Mouse (Mus musculus) kidney, postnatal 14 days (tissue): ENCODE measurements around the gene Cbln1.
A peak's percentile ranks its signal among the peaks of the same experiment; 100 is the strongest.

Experiments used
- DNase-seq: peaks from one replicate; pipeline ENCODE4 v3.0.0; 2022; ENCODE audit warnings: mixed read lengths

The Cbln1 gene

DNA sequence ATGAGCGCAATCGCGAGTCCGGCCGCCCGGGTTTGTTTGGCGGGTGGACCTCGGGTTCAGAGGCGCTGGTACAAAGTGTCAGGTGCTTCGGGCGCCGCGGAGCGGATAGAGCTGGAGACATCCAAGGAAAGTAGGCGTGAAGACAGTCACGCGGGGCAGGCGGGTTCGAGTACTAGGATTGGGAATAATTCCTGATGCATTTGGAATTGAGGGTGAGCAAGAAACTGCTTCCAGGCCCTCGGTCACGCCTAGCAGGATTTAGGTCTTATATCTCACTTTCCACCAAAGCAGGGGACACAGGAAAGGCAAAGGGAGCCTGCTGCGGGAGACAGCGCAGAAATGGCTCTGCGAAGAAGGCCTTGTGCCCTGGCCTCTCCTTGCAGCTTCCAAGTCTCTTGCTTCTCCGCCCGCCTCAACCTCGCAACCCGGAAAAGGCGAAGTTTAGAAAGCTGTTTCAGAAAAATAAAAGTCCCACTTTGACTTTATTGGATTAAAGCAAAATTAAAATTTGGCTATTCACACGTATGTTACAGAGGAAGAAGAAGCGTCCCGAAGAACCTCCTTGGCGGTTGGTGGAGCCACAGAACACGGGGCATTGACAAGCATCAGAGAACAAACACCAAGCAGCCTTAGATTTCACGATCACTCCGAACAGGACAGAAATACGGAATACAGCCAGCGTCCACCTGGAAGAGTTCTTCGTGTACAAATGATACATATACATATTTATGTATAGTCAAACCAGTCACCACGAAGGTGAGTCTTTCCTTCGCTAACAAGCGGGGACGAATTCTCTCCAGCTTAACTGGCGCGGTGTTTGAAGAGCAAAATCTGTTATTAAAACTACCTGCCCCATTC, 3.2 kb downstream of the Cbln1 start:
- DNase-seq, result peak; percentile 8

DNA sequence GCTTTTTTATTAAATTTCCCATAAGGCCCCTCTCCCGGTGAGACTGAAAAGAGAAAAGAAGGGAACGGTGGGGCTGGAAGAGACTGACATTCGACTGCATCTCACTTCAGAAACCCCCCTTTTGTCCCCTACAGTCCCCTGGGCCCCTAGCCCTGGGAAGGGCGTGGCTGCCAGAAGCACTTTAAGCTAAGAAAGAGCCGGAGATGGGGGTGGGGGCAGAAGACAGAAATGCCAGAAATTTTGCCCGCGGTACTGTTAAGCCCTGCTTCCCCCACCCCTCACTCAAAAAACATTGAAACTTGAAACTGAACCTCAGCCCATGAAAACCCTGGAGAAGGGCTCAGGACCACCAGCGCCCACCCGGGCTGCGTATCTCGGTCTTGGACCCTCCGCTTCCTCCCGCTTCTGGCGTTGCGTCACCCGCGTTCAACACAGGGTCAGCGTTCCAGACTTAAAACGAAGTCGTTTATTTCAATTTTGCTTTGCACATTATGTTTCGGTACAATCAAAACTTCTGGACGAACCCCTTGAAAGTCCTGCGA, 3.9 kb downstream of the Cbln1 start:
- DNase-seq, result no peak

DNA sequence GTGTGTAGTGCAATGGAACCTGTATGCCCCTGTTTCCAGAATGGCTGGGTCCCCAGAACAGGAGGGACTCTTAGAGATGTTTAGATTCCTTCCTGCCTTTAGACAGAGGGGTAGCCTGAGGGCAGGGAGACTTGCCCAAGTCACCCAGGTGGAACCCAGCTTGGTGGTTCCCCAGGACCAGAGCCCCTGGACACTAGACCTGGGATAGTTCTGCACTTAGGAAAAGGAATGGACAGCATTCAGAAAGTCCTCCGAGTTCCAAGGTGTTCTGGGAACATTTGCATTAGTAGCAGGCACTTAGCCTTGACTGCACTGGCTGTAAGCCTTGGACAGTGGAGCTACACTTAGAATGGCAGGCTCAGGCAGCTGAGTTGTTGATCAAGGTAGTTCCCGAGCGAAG, 4.5 kb downstream of the Cbln1 start:
- DNase-seq, result no peak

DNA sequence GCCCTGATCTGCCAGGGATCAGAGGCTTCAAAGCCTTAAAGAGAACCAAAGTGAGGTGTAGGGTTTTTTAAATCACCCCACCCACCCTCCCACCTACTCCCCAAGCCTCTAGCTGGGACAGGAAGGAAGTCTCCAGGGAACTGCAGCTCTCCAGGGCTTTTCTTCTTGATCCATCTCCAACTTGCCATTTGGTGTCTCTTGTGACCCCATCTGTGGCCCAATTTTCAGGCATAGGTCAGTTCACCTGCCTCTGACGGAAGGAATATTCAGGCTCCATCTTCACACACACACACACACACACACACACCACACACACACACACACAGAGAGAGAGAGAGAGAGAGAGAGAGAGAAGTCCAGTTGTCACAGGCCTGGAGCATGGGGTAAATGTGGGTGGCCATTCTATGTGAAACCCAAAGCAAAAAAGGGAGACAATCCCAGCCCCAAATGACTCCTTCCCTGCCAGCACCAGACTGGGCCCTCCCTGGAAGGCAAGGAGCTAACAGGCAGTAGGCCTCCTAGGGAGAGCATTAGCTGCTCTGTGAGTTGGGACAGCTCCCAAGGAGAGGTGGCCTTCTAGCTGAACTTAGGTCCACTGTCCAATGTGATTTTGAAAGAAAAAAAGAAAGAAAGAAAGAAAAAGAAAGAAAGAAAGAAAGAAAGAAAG, 5.3 kb downstream of the Cbln1 start:
- no peak for DNase-seq

DNA sequence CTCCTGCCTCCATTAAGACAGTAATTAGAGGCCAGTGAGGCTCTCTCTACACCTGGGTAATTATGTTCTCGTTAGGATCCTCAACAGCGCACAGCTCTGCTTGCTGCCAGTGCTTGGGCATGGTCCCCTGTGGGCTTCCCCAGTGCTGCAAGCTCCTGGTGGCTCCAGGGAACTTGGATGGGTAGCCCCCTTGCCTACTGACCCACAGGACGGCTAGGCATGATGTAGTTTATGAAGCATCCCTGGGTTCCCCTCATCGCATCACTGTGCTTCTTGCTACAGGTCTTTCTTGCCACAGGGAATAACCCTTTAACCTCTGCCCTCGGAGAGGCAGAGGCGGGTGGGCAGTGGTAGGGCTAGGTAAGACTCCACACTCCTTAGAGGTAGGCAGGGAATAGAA, 6.1 kb downstream of the Cbln1 start:
- no peak for DNase-seq

DNA sequence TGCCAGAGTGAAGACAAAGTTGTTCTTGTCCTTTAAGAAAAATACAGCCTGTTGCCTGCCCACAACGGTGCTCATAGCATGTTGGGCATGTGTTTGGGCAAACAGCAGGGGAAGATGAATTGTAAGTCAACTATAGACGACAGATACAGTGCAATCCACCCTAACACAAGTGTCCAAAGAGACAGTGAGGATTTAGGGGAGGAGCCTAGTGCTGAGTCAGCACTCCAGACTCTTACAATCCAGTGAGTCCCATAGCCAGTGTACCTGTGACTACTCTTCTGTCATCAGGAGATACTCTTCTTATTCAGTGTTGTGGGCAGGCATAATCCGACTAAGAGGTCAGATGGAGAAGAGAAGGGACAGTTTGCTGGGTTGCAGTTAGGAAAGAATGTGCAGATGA, 8.0 kb downstream of the Cbln1 start:
- no peak for DNase-seq

DNA sequence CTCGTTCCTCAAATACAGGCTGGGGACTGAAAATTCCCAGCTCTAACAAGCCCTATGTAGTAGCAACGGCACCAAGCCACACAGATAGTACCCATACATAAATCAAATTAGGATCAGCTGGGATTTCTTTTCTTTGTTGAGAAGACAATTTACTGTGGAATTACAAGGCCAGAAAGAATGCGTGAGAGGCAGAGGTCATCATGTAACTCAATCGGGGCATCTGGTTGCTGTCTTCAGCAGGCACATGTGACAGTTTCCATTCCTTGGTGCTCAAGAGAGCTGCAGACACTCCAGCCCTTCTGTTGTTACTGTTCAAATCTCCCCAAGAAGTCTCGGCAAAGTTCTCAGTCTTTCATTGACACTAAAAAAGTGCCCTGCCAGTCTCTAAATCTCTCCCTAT, 10.6 kb downstream of the Cbln1 start:
- DNase-seq, result no peak

DNA sequence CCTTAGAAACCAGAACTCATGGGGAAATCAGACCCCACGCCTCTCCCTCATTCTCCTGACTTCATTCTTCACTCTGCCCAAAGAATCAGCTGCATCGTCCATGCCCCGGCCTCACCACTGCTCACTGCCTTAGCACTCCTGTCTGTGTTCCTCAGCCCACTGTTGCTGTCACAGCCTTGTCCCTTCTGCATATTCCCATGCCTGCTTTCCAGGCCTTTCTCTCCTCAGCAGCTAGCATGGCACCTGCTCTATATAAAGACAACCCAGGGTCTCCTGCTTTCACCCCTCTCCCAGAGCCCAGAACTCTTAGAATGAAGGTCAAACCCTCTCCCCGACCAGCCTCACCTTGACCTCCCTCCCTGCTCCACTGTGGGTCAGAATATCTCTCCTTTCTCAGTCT, 15.5 kb downstream of the Cbln1 start:
- no peak for DNase-seq

DNA sequence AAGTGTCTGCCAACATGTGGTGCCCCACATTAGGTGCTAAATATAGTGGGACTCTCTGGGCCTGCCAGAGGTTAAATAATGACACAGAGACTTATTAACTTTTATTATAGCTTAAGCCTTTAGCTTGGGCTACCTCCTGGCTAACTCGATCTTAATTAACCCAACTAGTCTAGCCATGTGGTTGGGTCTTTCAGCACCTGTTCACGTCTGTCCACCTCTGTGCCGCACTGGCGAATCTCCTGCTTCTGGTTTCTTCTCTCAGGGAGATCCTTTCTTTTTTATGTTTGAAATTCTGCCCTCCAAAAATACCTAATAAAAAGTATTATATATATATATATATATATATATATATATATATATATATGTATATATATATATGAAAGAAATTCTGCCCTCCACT, 19.6 kb downstream of the Cbln1 start:
- no peak for DNase-seq

DNA sequence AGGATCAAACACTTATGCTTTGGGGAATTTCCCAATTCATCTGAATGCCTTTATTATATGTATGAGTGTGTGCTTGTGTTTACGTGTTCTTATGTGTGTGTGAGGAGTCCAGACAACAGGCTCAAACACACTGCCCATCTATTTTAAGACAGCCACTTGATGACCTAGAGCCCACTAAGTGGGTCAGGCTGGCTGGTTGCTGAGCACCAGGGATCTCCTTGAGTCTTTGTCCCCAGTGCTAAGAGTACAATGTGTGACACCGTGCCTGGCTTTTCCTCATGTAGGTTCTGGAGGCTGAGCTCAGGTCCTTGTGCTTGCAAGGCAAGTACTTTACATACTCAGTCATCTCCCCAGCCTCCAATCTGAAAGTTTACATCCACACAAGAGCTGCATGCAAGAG, 20.7 kb downstream of the Cbln1 start:
- no peak for DNase-seq

DNA sequence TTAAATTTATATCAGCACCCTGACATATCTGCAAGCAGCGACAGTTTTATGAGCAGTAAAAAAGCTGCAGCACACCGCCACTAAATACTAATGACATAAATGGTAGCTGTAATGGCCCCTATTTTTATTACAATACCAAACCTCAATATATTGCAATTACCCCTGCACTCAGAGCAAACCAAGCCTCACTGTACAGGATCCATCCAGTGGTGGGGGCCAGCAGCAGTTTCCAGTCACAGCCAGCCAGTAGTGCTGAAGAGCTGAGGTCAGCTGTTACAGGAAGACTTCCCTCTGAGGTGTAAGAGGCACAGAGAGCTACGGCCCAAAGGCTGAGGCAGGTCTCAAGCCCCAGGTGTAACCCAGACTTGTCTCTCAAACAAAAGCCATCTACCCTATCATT, 37.8 kb downstream of the Cbln1 start:
- DNase-seq, result no peak

DNA sequence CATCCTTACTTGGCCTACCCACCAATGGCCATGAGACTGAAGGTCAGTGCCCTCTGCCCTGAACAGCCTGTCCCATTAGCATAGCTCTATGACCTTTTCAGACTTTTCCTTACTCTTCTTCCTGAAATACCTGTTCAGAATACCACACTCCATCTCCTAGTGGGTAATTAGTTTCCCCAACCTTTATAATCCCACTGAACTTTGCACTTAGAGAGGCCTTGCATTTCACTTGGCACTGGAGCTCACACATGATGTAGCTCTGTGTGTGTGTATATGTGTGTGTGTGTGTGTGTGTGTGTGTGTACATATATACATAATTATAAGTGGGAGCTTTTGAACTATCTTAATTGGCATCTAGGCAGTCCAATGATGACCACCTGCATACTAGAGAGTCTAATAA, 45.2 kb downstream of the Cbln1 start:
- no peak for DNase-seq

DNA sequence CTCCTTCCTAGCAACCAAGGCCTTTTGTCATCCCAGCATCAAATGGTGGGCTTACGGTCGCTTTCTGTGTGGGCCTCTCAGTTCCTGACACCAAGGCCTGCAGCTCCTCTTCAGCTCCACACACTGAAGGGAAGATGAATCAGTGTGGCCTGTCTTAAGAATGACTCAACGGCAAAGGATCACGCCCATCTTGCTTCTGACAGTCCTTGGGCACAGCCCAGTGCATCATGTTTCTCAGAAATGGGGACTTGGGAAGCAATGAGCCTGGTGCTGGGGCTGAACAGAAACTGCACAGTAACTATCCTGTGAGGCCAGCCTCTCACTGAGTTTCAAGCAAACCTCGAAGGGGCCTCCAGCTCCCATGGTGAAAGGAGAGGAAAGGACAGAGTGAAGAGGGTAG, 47.7 kb downstream of the Cbln1 start:
- no peak for DNase-seq

DNA sequence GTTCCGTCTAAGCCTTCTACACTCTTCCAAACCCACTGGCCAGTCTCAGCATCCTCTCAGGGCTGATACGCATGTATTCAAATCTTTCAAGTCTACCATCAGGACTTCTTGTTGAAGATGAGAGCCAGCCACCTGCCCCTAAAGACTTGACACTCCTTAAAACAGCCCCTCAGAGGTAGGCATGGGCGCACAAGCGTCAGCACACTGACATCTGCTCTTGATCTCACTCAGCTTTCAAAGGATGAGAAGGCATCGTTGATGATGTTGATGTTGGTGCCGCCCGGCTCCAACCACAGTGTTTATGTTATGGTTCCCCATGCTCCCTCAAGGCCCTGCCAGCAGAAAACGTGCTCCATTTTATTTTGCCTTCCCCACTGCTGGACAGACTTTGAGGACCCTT, 50.7 kb downstream of the Cbln1 start:
- no peak for DNase-seq
